Mouse (Mus musculus): ENCODE measurements around the gene Usf1. TPM values are rescaled to one million over a fixed set of nuclear protein-coding genes. Genes with fewer than 3 reads are reported as not detected.

Gene Usf1
- 100 to 1,000 TPM in 1 of 2 experiments, 10 to 100 TPM in 1; 99.1 to 103 TPM for total RNA-seq (2023)

DNA sequence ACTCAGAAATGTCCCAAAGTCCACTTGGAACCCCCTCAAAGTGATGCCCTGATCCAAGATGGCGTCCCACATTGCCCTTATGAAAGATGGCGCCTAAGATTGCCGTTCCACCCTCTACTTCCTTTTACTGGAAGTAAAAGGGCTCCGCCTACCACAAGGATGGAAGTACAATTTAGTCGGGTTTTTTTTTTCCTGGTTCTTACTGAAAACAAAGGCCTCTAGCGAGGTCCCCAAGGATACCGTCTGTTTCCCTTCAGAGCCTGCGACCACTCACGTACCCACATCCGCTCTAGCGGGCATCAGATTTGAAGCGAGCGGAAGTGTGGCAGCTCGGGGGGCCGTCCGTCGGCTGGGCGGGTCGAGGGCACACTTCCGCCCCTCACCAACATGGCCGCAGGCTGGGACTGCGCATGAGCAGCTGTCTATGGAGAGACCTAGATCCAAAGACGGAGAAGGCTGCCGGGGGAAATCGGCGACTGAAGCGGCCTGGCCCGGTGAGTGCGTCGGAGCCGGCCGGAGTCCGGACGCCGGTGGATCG lies at the start of gene Usf1:
Usf1 (plus strand) TSS at position 367 of the 538 bp plus-strand sequence.

GRCm38 (mm10) chr1:171369845-171370556 lies 41.1 kb upstream of the Usf1 start, which contains the start of gene Nectin4:
Gene Nectin4 (plus strand): TSS chr1:171370099.

DNA sequence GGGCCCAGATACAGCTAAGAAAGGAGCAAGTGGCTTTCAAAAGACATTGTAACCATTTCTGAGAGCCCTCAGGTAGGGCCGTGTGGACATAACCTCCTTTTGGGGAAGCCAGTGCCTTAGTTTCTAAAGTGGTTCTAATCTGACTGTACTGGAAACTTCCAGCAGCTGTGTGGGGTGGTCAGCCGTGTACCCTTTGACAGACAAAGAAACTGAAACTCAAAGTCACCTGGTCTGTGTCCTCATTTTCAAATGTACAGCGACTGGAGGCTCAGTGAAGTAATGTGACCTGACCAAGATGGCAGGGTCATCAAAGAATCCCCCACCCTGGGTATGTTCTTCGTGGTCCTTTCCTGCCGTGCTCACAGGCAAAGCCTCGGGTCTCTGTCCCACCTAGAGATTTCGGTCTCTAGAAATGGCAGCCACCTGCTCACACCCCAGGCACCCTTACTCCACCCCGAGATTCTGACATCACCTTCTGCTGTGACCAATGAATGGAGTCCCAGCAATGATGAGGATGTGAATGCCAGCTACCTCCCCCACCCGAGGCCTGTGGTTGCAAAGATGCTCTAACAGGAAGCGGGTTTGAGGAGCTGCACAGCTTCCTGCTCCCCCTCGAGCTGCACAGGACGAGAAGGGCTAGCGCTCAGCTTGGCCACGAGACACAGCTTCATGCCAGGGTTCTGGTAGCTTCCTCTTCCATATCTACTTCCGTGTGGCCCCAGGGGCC lies 22.6 kb upstream of the Usf1 start, which contains the start of gene Arhgap30:
Arhgap30 (plus strand) TSS at position 579 of the 727 bp plus-strand sequence.

DNA sequence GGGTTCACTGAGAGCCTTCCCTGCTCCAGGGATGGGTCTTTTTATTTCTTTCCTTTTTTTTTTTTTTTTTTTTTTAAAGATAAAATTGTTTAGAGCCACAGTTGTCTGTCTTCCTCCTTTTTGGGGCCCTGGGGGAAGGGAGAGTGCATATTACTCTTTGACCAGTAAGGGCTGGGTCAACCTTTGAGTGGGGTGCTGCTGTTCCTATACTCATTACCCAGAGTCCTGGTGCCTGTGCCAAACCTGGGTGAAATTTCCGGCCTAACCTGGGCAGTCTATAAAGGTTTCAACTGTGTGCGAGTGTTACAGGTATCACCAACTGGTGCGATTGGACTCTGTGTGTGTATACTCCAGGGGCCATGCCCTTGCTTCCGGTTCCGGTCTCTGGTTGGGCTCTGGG lies 7.5 kb downstream of the Usf1 start, which contains the start of gene Tstd1:
Tstd1 (plus strand) TSS at position 213 of the 400 bp plus-strand sequence.

DNA sequence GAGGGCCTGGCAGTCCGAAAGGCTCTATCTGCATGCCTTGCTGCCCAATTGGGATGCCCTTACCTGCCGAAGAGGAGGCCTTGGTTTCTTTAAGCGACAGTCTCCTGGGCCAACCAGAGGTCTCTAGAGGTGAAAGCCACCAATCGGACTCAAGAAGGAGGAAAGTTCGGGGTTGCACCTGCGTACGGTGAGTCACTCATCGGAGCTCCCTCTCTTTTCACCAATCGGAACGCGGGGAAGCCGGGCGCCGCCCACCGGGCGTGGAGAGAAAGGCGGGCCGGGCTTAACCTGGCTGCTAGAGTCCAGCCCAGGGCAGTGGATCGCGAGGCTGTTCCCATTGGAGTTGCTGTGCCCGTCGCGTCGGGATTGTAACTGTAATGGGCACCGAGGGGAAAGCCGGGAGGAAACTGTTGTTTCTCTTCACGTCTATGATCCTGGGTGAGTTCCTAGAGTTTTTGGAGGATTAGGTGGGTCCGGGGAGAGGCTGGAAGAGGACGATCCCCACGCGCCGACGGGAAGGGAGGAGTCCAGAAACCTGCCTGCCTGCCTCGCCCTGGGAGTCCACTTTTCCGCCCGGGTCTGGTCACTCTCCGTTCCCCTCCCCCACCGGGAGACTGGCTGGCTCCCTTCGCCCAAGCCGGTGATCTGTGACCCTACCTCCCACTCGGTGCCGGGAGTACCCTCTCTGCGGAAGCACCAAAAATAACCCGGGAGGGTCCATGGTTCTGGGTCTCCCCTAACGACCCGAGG lies 26.3 kb downstream of the Usf1 start, which contains the start of gene F11r:
F11r (plus strand) TSS at position 272 of the 750 bp plus-strand sequence.

Other genes with a start within 250 kb of the Usf1 start
- not detected for gene Pcp4l1, start 215.0 kb upstream of the Usf1 start, total RNA-seq (2023)
- gene Nr1i3, start 197.3 kb upstream of the Usf1 start, total RNA-seq (2023): not detected
- 10 to 100 TPM; 25.7 to 28.9 TPM for gene Tomm40l, start 188.8 kb upstream of the Usf1 start, total RNA-seq (2023)
- not detected for gene Apoa2, start 186.3 kb upstream of the Usf1 start, total RNA-seq (2023)
- gene Fcer1g, start 176.9 kb upstream of the Usf1 start, total RNA-seq (2023): 1 to 10 TPM; 7.7 to 8.1 TPM
- gene Adamts4, start 160.9 kb upstream of the Usf1 start, total RNA-seq (2023): under 1 TPM in 1 of 2 experiments, not detected in 1; 0.12 TPM
- 100 to 1,000 TPM; 121 to 130 TPM for gene Ndufs2, start 159.9 kb upstream of the Usf1 start, total RNA-seq (2023)
- gene B4galt3, start 141.0 kb upstream of the Usf1 start, total RNA-seq (2023): 10 to 100 TPM; 79.2 to 92.2 TPM
- gene Ppox, start 130.1 kb upstream of the Usf1 start, total RNA-seq (2023): 10 to 100 TPM; 51.6 to 65.3 TPM
- gene Usp21, start 123.3 kb upstream of the Usf1 start, total RNA-seq (2023): 10 to 100 TPM; 53.0 to 56.2 TPM
- gene Ufc1, start 116.3 kb upstream of the Usf1 start, total RNA-seq (2023): 10 to 100 TPM; 48.0 to 48.5 TPM
- gene Dedd, start 82.2 kb upstream of the Usf1 start, total RNA-seq (2023): 10 to 100 TPM; 32.7 to 39.0 TPM
- 10 to 100 TPM; 23.7 to 25.1 TPM for gene Nit1, start 65.7 kb upstream of the Usf1 start, total RNA-seq (2023)
- gene Pfdn2, start 65.6 kb upstream of the Usf1 start, total RNA-seq (2023): 10 to 100 TPM; 66.7 to 68.1 TPM
- gene Klhdc9, start 50.5 kb upstream of the Usf1 start, total RNA-seq (2023): under 1 TPM; 0.36 to 0.47 TPM
- not detected for gene Nectin4, start 41.2 kb upstream of the Usf1 start, total RNA-seq (2023)
- gene Arhgap30, start 22.4 kb upstream of the Usf1 start, total RNA-seq (2023): 100 to 1,000 TPM; 224 to 247 TPM
- 1 to 10 TPM; 6.0 to 8.0 TPM for gene Tstd1, start 7.6 kb downstream of the Usf1 start, total RNA-seq (2023)
- gene F11r, start 26.2 kb downstream of the Usf1 start, total RNA-seq (2023): under 1 TPM in 1 of 2 experiments, not detected in 1; 0.92 TPM
- 1 to 10 TPM; 6.1 to 6.6 TPM for gene Alyref2, start 92.2 kb downstream of the Usf1 start, total RNA-seq (2023)
- gene Itln1, start 124.0 kb downstream of the Usf1 start, total RNA-seq (2023): not detected
- 1 to 10 TPM; 2.4 to 3.6 TPM for gene Cd244a, start 147.9 kb downstream of the Usf1 start, total RNA-seq (2023)
- gene Ly9, start 196.1 kb downstream of the Usf1 start, total RNA-seq (2023): 100 to 1,000 TPM; 126 to 138 TPM
- gene Slamf7, start 241.7 kb downstream of the Usf1 start, total RNA-seq (2023): 10 to 100 TPM in 1 of 2 experiments, 1 to 10 TPM in 1; 9.2 to 18.3 TPM

All from T-cell, adult 66 days (primary cell).